Mouse (Mus musculus): ENCODE results near the gene Chil4. TPM values are rescaled to one million over a fixed set of nuclear protein-coding genes. Genes with fewer than 3 reads are reported as not detected.
"Not testable (repeated sequence)": the region's sequence is repeated elsewhere in the genome, so short reads cannot be mapped to it uniquely, and the experiment has no call there.

Chil4 gene
- polyA plus RNA-seq, 1 experiment = not detected

DNA sequence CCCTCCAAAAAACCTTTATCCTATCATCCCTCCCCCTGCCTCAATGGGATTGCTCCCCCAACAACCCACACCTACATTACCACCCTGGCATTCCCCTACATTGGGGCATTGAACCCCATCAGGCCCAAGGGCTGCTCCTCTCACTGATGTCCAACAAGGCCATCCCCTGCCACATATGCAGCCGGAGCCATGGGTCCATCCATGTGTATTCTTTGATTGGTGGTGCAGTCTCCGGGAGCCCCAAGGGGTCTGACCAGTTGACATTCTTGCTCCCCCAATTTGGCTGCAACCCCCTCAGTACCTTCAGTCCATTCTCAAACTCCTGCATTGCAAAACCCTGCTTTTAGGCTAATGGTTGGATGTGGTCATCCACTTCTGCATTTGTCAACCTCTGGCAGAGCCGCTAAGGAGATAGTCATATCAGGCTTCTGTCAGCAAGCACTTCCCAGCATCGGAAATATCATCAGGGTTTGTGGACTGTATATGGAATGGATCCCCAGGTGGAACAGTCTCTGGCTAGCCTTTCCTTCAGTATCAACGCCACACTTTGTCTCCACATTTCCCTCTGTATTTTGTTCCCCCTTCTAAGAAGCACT is 20.0 kb upstream of the Chil4 start:
- Histone ChIP-seq H3K27ac (ENCODE audit: control insufficient read depth, insufficient read depth, low read depth, low read length) (no peak overlapping the region), H3K36me3 (ENCODE audit: control insufficient read depth, insufficient read depth, low read length) (no peaks in the 10 kb centered on the region), H3K4me3 (ENCODE audit: control insufficient read depth, low read depth, low read length) (no peak overlapping the region), H3K27me3 (ENCODE audit: control insufficient read depth, insufficient read depth, low read length) (no peaks in the 10 kb centered on the region), H3K4me1 (ENCODE audit: control insufficient read depth, insufficient read depth, low read length) (no peaks in the 10 kb centered on the region)
- no peak for TF ChIP-seq CTCF (IDR thresholded peaks at IDR 0.05; ENCODE audit: control insufficient read depth, insufficient read depth, insufficient replicate concordance, low read depth, low read length)
- no peak for TF ChIP-seq POLR2A (IDR thresholded peaks at IDR 0.05; ENCODE audit: control insufficient read depth, low read depth, low read length)

DNA sequence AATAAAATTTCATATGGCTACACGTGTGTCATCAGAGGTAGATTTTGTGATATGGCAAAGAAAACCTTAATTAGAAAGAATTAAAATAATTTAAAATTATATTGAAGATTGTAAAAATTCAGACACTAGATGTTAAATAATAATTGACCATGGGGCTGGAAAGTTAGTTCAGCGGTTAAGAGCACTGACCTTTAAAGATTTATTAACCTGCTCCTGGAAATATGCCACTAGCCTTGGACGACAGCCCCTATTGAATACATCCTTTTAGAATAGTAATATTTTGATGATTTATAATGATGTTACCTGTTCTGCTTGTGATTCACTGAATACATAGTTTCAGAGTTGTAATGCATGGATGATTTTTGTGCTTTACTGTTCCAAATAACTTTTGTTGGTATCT is 4.1 kb upstream of the Chil4 start:
- H3K36me3 ChIP-seq (ENCODE audit: control insufficient read depth, insufficient read depth, low read length); H3K4me3 ChIP-seq (ENCODE audit: control insufficient read depth, low read depth, low read length); H3K4me1 ChIP-seq (ENCODE audit: control insufficient read depth, insufficient read depth, low read length); H3K27ac ChIP-seq (ENCODE audit: control insufficient read depth, insufficient read depth, low read depth, low read length); H3K27me3 ChIP-seq (ENCODE audit: control insufficient read depth, insufficient read depth, low read length): not testable (repeated sequence)

DNA sequence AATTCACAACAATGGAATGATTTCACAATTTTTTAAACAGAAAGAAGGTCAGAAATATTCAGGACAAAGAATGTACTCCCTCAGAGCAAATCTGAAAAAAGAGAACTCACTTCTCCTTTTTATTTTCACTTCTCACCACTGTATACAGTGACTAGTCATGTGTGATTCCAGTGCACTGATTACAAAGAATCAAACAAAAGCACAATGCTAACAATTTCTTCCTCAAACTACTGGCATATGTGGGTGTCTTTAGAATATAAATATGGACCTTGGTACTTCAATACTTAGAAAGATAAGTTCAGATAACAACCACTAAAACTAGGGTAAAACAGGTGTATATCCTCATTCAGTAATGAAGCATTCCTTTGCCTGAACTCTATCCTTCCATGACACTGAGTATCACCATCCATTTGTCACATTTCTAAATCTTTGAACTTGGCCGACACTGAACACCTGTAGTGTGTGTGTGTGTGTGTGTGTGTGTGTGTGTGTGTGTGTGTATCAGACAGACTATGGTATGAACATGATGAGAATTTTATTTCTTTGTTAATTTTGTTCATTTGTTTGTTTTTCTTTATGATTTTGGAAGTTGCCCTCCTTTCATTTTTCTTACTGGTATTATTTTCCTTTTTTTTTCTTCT is 2.4 kb upstream of the Chil4 start:
- no peaks in the 10 kb centered on the region for H3K36me3 ChIP-seq (ENCODE audit: control insufficient read depth, insufficient read depth, low read length)
- no peak for TF ChIP-seq CTCF (IDR thresholded peaks at IDR 0.05; ENCODE audit: control insufficient read depth, insufficient read depth, insufficient replicate concordance, low read depth, low read length)
- H3K27ac ChIP-seq (ENCODE audit: control insufficient read depth, insufficient read depth, low read depth, low read length) = no peak overlapping the region
- H3K27me3 ChIP-seq (ENCODE audit: control insufficient read depth, insufficient read depth, low read length) = no peaks in the 10 kb centered on the region
- H3K4me3 ChIP-seq (ENCODE audit: control insufficient read depth, low read depth, low read length) = no peak overlapping the region
- no peaks in the 10 kb centered on the region for H3K4me1 ChIP-seq (ENCODE audit: control insufficient read depth, insufficient read depth, low read length)

DNA sequence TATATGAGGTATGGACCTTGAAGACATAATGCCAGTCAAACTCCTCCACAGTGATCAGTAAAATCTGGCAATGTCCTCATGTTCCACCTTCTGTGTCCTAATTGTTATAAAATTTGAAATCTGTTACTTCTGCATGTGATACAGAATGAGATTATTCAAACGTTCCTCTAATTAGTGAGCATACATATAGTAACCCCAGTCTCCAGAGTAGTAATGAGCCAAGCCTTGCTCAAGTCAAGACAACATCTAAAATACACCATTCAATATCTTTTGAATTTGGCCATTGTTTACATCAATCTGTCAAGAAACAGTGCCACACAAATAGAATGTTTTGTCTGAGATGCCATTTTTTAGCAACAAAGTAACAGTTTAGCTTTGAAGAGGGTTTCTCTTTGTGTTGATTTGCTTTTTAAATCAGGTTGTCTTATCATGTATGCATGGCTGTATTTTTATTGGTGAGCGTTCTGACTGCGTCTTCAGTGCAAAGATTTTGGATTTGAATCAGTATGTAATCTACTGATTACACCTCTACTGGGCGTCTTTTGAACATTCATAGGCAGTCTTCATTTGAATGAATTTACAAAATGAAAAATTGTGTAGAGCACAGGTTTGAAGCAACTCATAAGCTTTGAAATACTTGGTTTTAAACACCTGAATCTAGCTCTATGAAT is 888 bp downstream of the Chil4 start:
- H3K36me3 ChIP-seq (ENCODE audit: control insufficient read depth, insufficient read depth, low read length); H3K4me3 ChIP-seq (ENCODE audit: control insufficient read depth, low read depth, low read length); H3K4me1 ChIP-seq (ENCODE audit: control insufficient read depth, insufficient read depth, low read length); H3K27me3 ChIP-seq (ENCODE audit: control insufficient read depth, insufficient read depth, low read length); H3K27ac ChIP-seq (ENCODE audit: control insufficient read depth, insufficient read depth, low read depth, low read length): not testable (repeated sequence)

DNA sequence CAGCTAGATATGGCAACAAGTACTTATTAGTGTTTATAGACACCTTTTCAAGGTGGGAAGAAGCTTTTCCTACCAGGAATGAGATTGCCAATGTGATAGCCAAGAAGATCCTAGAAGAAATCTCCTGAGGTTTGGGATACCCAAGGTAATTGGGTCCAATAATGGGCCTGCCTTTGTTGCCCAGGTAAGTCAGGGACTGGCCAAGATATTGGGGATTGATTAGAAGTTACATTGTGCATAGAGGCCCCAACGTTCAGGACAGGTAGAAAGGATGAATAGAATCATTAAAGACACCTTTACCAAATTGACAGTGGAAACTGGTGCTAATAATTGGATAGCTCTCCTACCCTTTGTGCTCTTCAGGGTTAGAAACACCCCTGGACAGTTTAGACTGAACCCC is 21.3 kb downstream of the Chil4 start:
- not testable (repeated sequence) for H3K36me3 ChIP-seq (ENCODE audit: control insufficient read depth, insufficient read depth, low read length); H3K4me3 ChIP-seq (ENCODE audit: control insufficient read depth, low read depth, low read length); H3K27me3 ChIP-seq (ENCODE audit: control insufficient read depth, insufficient read depth, low read length); H3K27ac ChIP-seq (ENCODE audit: control insufficient read depth, insufficient read depth, low read depth, low read length); H3K4me1 ChIP-seq (ENCODE audit: control insufficient read depth, insufficient read depth, low read length)

DNA sequence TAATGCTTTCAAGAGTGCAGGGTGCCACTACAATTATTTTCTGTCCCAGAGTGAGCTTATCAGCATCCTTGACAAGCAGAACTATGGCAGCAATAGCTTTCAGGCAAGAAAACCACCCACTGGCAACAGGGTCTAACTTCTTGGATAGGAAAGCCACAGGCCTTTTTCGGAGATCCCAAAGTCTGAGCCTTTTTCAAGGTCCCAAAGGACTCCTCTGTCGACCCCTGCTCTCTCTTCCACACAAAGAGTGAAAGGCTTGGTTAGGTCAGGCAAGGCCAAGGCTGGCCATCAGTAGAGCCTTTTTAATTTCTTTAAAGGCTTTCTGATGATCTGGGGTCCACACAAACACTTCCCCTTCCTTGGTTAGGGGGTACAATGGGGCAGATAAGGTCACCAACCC is 22.1 kb downstream of the Chil4 start:
- H3K36me3 ChIP-seq (ENCODE audit: control insufficient read depth, insufficient read depth, low read length); H3K4me1 ChIP-seq (ENCODE audit: control insufficient read depth, insufficient read depth, low read length); H3K27me3 ChIP-seq (ENCODE audit: control insufficient read depth, insufficient read depth, low read length); H3K27ac ChIP-seq (ENCODE audit: control insufficient read depth, insufficient read depth, low read depth, low read length); H3K4me3 ChIP-seq (ENCODE audit: control insufficient read depth, low read depth, low read length): not testable (repeated sequence)

DNA sequence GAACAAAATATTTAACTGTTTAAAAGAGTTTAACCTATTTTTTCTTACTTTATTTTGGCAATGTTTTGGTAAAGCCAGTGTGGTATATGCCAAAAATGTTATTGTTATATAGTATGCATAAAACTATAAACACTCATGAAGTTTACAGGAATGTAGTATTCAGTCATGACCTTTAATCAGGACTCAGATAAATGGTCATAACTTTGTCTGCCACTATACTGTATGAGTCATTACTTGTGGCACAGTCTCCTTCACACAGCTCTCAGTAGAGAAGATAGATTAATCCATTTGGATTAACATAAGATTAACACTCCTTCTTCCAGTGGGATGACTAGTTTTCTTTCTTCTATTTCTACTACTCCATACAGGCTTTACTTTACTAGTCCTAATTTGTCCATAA is 23.0 kb downstream of the Chil4 start:
- TF ChIP-seq CTCF (IDR thresholded peaks at IDR 0.05; ENCODE audit: control insufficient read depth, insufficient read depth, insufficient replicate concordance, low read depth, low read length) (no peak), POLR2A (IDR thresholded peaks at IDR 0.05; ENCODE audit: control insufficient read depth, low read depth, low read length) (no peak)
- Histone ChIP-seq H3K4me1 (ENCODE audit: control insufficient read depth, insufficient read depth, low read length) (no peaks in the 10 kb centered on the region), H3K36me3 (ENCODE audit: control insufficient read depth, insufficient read depth, low read length) (no peaks in the 10 kb centered on the region), H3K27me3 (ENCODE audit: control insufficient read depth, insufficient read depth, low read length) (no peaks in the 10 kb centered on the region), H3K4me3 (ENCODE audit: control insufficient read depth, low read depth, low read length) (no peak overlapping the region), H3K27ac (ENCODE audit: control insufficient read depth, insufficient read depth, low read depth, low read length) (no peak overlapping the region)

DNA sequence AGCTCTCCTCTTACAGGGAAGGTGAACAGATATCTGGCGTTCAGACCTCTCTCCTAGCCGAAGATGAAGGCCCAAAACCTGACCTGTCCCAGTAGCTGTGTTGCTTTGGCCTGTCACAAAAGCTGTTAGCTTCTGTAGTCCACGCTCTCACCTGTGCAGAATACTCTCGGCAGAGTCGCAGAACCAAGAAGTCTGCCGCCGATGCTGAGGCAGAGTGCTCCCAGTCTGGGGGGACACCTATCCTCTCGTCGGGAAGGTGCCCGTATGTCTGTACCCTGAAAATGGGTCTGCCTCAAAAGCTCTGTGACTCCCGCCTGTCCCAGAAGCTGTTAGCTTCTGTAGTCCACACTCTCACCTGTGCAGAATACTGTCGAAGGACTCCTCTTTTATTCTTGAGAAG is 23.8 kb downstream of the Chil4 start:
- H3K27me3 ChIP-seq (ENCODE audit: control insufficient read depth, insufficient read depth, low read length) = no peaks in the 10 kb centered on the region
- H3K4me3 ChIP-seq (ENCODE audit: control insufficient read depth, low read depth, low read length) = no peak overlapping the region
- H3K4me1 ChIP-seq (ENCODE audit: control insufficient read depth, insufficient read depth, low read length) = no peaks in the 10 kb centered on the region
- no peak overlapping the region for H3K27ac ChIP-seq (ENCODE audit: control insufficient read depth, insufficient read depth, low read depth, low read length)
- TF ChIP-seq POLR2A (IDR thresholded peaks at IDR 0.05; ENCODE audit: control insufficient read depth, low read depth, low read length) (no peak), CTCF (IDR thresholded peaks at IDR 0.05; ENCODE audit: control insufficient read depth, insufficient read depth, insufficient replicate concordance, low read depth, low read length) (no peak)
- H3K36me3 ChIP-seq (ENCODE audit: control insufficient read depth, insufficient read depth, low read length) = no peaks in the 10 kb centered on the region

Data from testis, adult 2 months (tissue).